Mouse (Mus musculus) spleen, adult 18-20 months (tissue): Measurements from ENCODE around the gene Stmn1.
"Not testable (repeated sequence)": the region's sequence is repeated elsewhere in the genome, so short reads cannot be mapped to it uniquely, and the experiment has no call there.

ENCODE experiments used
- DNase-seq, 2 experiments: peaks; one replicate each; pipeline ENCODE4 v3.0.0; 2022; ENCODE audit warnings: mixed read lengths in 2 of 2

Gene Stmn1

DNA sequence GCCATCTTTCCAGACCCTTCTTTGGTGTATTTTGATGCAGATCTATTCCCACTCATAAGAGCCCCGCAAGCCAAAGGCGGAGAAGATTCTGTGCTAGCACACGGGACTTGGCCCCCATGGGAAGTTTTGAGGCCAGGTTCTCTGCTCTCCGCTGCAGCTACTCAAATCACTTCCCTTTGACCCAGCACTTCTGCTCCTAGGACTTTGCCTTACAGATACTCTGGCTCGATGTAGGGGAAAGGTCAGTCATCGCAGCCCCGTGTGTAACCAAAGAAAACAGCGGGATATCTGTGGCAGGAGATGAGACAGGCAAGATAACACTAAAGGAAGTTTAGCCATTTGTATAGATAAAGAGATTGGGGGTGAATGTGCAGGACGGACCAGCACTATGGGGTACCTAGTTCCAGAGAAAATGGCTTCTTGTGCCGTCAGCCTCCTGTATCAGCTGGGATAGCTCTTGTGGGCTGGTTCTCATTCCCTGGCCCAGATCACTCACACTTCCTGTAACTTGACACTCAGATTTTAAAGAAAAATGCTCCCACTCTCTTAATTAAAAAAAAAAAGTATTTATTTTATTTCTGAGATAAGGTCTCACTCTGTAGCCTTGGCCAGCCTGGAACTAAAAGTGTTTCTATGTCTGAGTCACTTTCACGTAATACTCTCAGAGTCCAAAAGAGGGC is 22.0 kb downstream of the Stmn1 start:
- no peak for DNase-seq

DNA sequence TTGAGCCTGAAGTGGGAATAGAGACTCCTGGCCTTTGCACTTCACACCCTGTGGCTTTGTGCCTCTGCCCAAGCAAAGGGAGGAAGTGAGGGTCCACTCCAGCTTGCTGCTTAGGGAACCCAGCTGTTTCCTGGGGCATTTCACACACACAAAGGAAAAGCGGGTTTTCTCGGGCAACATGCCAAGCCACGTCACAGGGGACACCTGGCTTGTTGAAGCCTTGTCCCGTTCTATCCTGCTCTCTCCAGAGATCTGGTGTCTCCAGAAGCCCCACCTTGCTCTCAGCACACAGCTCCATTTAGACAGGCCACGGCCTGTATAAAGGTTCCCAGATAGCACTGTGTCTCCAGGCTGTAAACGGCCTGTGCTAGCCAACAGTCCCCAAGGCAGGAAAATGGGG is 23.6 kb downstream of the Stmn1 start:
- DNase-seq: no peak

DNA sequence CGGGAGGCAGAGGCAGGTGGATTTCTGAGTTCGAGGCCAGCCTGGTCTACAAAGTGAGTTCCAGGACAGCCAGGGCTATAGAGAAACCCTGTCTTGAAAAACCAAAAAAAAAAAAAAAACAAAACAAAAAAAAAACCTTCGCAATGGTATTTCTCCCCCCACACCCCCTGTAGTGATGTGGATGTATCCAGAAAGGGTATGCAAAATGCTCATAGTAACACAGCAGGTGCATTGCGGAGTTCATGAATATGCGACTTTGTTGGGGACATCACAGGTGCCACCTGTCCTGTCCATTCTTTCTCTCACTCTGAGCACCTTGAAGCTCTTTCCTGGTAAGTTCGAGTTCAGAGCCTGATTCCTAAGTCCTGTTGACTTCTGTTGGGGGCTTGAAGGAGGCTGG is 26.0 kb downstream of the Stmn1 start:
- DNase-seq: not testable (repeated sequence)

GRCm38 (mm10) chr4:134494780-134495545 is 26.8 kb downstream of the Stmn1 start:
- DNase-seq: peak; percentile 33

DNA sequence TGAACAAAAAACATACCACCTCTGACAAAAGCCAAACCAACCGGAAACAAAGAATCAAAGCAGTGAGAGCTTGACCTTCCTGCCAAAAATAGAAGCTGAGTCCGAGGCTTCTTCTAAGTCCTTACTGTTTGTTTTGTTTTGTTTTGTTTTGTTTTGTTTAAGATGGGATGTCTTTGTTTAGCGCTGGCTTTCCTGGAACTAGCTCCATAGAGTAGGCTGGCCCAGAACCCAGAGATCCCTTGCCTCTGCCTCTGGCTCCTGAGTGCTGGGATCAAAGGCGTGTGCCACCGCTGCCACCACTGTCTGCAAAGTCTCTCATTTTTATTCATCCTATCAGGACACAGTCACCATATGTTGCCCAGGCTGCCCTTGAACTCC is 27.4 kb downstream of the Stmn1 start:
- DNase-seq: no peak

- DNase-seq: peak; percentile 58 to 69
These were observed 28.6 kb downstream of the Stmn1 start, which contains the start of gene Paqr7 for GRCm38 (mm10) chr4:134496595-134497210. Gene Paqr7 (plus strand): TSS chr4:134496697.

GRCm38 (mm10) chr4:134497223-134497622 is 29.1 kb downstream of the Stmn1 start:
- no peak for DNase-seq

DNA sequence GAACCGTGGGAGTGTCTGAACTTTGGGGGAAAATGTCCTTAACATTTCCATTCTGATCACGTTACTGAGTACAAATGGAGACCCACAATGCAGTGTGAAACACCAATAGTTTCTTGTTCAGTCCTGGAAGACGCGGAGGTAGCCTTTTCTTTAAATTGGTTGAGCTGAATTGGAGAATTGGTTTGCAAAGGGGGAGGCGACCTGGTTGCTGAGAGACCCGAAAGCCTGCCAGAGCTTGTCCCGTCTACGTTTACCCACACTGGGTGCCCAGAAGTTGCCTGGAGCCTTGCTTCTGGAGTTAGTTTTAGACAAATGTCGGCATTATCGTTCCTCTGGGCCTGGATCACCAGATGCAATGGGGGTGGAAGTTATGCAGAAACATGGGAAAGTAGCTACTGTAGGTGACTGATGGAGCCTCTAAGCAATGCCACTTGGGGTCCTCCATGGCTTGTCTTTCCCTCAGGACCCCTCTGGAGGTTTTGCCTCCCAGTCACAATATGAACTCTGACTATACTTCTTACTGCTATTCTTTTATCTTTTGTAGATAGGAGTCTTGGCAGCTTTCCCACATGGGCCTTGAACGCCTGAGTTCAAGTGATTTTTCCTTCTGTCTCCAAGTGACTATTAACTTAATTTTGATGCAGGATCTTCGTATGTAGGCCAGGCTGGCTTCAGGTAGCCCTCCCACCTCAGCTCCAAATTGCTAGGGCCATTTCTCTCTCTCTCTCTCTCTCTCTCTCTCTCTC is 30.0 kb downstream of the Stmn1 start:
- no peak for DNase-seq

DNA sequence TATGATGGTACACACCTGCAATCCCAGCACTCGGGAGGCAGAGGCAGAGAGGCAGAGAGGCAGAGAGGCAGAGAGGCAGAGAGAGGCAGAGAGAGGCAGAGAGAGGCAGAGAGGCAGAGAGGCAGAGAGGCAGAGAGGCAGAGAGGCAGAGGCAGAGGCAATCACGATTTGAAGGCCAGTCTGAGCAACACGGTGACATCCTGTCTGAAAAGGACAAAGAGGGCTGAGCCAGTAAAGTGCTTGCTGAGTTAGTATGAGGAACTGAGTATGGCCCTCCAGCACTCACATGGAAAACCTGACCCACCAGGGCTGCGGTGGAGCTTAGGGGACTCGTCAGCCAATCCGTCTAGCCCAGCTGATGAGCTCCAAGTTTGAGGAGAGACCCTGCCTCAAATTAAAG is 30.9 kb downstream of the Stmn1 start:
- not testable (repeated sequence) for DNase-seq

GRCm38 (mm10) chr4:134501095-134501494 is 33.0 kb downstream of the Stmn1 start:
- no peak for DNase-seq

- DNase-seq: no peak
These were observed 35.7 kb downstream of the Stmn1 start for GRCm38 (mm10) chr4:134503686-134504357.

DNA sequence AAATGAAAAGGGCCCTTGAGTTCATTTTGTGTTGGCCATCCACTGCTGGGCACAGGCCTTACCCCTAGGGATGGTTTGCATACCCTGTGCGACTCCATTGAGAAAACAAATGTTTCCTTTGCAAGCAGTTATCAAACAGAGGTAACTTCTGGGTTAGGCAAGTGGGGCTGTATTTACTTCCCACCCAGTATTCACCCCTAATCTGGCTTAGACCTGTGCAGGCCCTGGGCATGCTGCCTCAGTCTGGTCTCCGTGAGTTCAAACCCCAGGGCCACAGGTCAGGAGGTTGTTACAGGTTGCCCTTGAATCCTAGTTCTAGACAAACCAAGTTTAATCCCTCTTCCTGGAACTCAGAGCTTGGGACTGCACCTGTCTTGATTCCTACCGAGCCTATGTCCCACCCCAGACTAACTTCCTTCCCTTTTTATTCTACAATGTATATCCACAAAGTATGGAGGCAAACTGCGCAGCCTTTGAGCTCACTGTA is 37.2 kb downstream of the Stmn1 start:
- no peak for DNase-seq

GRCm38 (mm10) chr4:134505966-134506594 is 38.0 kb downstream of the Stmn1 start:
- no peak for DNase-seq

GRCm38 (mm10) chr4:134506713-134507112 is 38.6 kb downstream of the Stmn1 start:
- no peak for DNase-seq

DNA sequence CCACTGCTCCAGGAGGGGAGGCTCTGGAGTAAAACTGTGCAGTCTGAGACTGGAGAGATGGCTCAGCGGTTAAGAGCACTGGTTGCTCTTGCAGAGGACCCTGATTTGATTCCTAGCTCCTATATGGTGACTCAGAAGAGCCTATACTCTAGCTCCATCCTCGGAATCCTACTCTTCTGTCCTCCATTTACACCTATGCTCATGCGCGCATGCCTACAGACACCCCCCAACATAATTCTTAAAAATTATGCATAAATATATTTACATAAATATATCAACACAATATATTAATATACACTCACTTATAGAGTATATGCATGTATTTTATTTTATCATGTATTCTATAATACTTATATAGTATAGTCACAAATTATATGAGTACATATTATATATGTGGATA is 42.3 kb downstream of the Stmn1 start:
- no peak for DNase-seq

DNA sequence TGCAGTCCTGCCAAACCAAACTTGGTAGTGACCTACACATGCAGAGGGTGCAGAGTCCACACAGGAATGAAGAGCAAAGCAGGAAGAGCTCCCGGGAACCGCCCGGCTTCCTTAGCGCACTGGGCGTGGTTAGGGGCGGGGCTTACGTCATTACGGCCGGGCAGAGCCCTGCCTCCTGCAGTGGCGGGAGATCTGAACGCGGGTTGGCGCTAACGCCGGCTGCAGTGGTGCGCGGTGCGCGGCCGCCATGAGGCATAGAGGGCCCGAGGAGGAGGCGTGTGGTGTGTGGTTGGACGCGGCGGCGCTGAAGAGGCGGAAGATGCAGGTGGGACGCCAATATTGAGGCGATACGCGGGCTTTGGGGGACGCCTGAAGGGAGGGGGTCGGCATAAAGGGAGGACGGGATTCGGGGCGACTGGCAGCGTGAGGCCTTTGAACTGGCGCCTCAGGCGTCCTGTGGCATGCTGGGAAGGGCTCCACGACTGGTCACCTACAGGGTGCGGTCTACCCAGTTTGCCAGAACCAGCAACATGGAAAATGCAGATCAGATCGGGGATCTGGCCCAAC is 42.8 kb downstream of the Stmn1 start, which contains the start of gene Aunip:
TSS of gene Aunip (plus strand) at position 155 of the 567 bp plus-strand sequence.
- DNase-seq: peak; percentile 64 to 80

DNA sequence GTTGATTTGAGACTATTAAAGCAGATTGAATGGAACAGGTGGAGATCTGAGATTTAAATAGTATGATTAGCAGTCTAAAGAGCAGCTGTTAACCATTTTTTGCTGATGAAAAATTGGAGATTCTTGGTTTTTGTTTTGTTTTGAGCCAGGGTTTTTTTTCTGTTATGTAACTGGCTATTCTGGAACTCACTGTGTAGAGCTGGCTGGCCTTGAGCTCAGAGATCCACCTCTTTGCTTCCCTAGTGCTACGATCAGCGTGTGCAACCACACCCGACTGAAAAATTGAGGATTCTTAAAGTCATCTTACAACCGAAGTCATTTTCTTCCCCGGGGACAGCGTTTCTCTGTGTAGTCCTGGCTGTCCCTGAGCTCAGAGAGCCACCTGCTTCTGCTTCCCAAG is 43.6 kb downstream of the Stmn1 start:
- DNase-seq: no peak

- peak in 1 of 2 experiments; percentile 49 for DNase-seq
These were observed 44.7 kb downstream of the Stmn1 start for GRCm38 (mm10) chr4:134512798-134513197.

- no peak for DNase-seq
These were observed 46.3 kb downstream of the Stmn1 start for GRCm38 (mm10) chr4:134514309-134514930.

- no peak for DNase-seq
These were observed 47.5 kb downstream of the Stmn1 start for GRCm38 (mm10) chr4:134515614-134516013.

DNA sequence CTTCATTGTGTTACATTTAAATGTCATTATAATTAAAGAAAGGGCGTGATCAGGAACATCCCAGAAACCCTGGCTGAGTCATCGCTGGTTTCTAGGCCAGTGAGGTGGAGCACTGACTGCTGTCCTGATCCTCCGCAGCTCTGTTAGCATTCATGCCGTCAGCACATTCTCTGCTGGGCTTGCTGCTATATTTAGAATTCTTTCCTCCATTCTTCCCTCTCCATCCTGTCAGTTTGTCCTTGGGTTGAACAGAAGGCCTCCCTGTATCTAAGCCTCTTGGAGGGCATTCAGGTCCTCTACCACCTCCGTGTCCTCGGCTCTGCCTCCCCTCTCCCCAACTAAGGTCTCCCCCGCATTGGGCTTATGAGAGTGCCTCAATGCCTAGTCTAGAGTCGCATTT is 48.9 kb downstream of the Stmn1 start:
- DNase-seq: no peak
